In genomic region chr5:26903786-26904185, GRCm38 (mm10) we compare ENCODE assay signal across 8 mouse cellular contexts.
DNase-seq lines count a peak whose midpoint lies in the region; ATAC-seq and TF ChIP-seq lines count a peak whose summit lies in the region.

No protein-coding gene starts in this region.

- no peaks in the 10 kb centered on the region; the same call in 1 of the 2 replicates for H3K27me3 ChIP-seq in heart, adult 2 months (ENCODE audit: control insufficient read depth, insufficient read depth, low read length)
- H3K27me3 ChIP-seq in embryonic facial prominence, embryonic 15.5 days: 0 out of 2 replicates have a peak, but pooled peaks cover 5% of the 10 kb centered on the region
- no peaks in the 10 kb centered on the region; the same call in 1 of the 2 replicates for H3K27me3 ChIP-seq in intestine, embryonic 16.5 days (replicated peaks; ENCODE audit: control insufficient read depth, insufficient read depth, low read length)
- no peaks in the 10 kb centered on the region; the same call in 1 of the 2 replicates for H3K27me3 ChIP-seq in midbrain, embryonic 12.5 days
- no peaks in the 10 kb centered on the region for H3K27me3 ChIP-seq in thymus, adult 2 months (ENCODE audit: control insufficient read depth, insufficient read depth, low read length)

- no peak for TF ChIP-seq EP300 in heart, adult 2 months (IDR thresholded peaks at IDR 0.05; ENCODE audit: insufficient read depth, low read depth, low read length)

- peak overlapping the region; percentile 53; the same call in 1 of the 2 replicates for H3K4me2 ChIP-seq in embryonic facial prominence, embryonic 15.5 days (replicated peaks)
- peak overlapping the region; percentile 69; the same call in 1 of the 2 replicates for H3K4me2 ChIP-seq in intestine, embryonic 16.5 days (ENCODE audit: low read depth, low read length)
- peak overlapping the region; percentile 72 for H3K4me2 ChIP-seq in midbrain, embryonic 12.5 days (replicated peaks)

- TF ChIP-seq CTCF in heart, adult 2 months (IDR thresholded peaks at IDR 0.05): peak; percentile 24; the same call in 1 of the 2 replicates
- no peak for TF ChIP-seq CTCF in thymus, adult 2 months (IDR thresholded peaks at IDR 0.05; ENCODE audit: borderline replicate concordance, control insufficient read depth, extremely low read depth, insufficient read depth, low read length, poor library complexity)

- no peaks in the 10 kb centered on the region for H3K36me3 ChIP-seq in heart, adult 2 months (ENCODE audit: control insufficient read depth, insufficient read depth, low read length)
- H3K36me3 ChIP-seq in embryonic facial prominence, embryonic 15.5 days: no peaks in the 10 kb centered on the region
- H3K36me3 ChIP-seq in intestine, embryonic 16.5 days (ENCODE audit: control insufficient read depth, insufficient read depth, low read length): no peaks in the 10 kb centered on the region
- no peaks in the 10 kb centered on the region for H3K36me3 ChIP-seq in midbrain, embryonic 12.5 days
- no peaks in the 10 kb centered on the region for H3K36me3 ChIP-seq in thymus, adult 2 months (ENCODE audit: control insufficient read depth, insufficient read depth, low read length)

- no peak overlapping the region for H3K9ac ChIP-seq in heart, adult 2 months (ENCODE audit: low read depth, low read length)
- no peak overlapping the region for H3K9ac ChIP-seq in embryonic facial prominence, embryonic 15.5 days
- H3K9ac ChIP-seq in intestine, embryonic 16.5 days (ENCODE audit: low read depth, low read length): no peak overlapping the region
- H3K9ac ChIP-seq in midbrain, embryonic 12.5 days (replicated peaks): no peak overlapping the region

- no peaks in the 10 kb centered on the region for H3K4me1 ChIP-seq in heart, adult 2 months (ENCODE audit: control insufficient read depth, insufficient read depth, low read length)
- H3K4me1 ChIP-seq in embryonic facial prominence, embryonic 15.5 days: peaks cover 12% of the 10 kb centered on the region
- 0 out of 2 replicates have a peak, but pooled peaks cover 3% of the 10 kb centered on the region for H3K4me1 ChIP-seq in intestine, embryonic 16.5 days (ENCODE audit: control insufficient read depth, insufficient read depth, low read length)
- peaks cover 10% of the 10 kb centered on the region for H3K4me1 ChIP-seq in midbrain, embryonic 12.5 days
- no peaks in the 10 kb centered on the region for H3K4me1 ChIP-seq in thymus, adult 2 months (replicated peaks; ENCODE audit: control insufficient read depth, insufficient read depth, low read length)

- no peak overlapping the region for H3K27ac ChIP-seq in heart, adult 2 months
- H3K27ac ChIP-seq in embryonic facial prominence, embryonic 15.5 days (replicated peaks): no peak overlapping the region
- H3K27ac ChIP-seq in intestine, embryonic 16.5 days (ENCODE audit: low read length): 0 out of 2 replicates have a peak overlapping the region, but pooled peaks have one; percentile 7
- H3K27ac ChIP-seq in midbrain, embryonic 12.5 days (replicated peaks): peak overlapping the region; percentile 74; the same call in 1 of the 2 replicates
- no peak overlapping the region for H3K27ac ChIP-seq in thymus, adult 2 months (ENCODE audit: control insufficient read depth, insufficient read depth, low read length)

- no peak for TF ChIP-seq POLR2A in heart, adult 2 months (IDR thresholded peaks at IDR 0.05; ENCODE audit: insufficient read depth, low read depth, low read length)
- no peak for TF ChIP-seq POLR2A in thymus, adult 2 months (IDR thresholded peaks at IDR 0.05; ENCODE audit: control insufficient read depth, extremely low read depth, insufficient read depth, low read length, poor library complexity)

- H3K4me3 ChIP-seq in heart, adult 2 months: no peak overlapping the region
- H3K4me3 ChIP-seq in embryonic facial prominence, embryonic 15.5 days (replicated peaks): no peak overlapping the region
- H3K4me3 ChIP-seq in intestine, embryonic 16.5 days (ENCODE audit: low read length): no peak overlapping the region
- peak overlapping the region; percentile 49 for H3K4me3 ChIP-seq in midbrain, embryonic 12.5 days
- H3K4me3 ChIP-seq in thymus, adult 2 months (ENCODE audit: control insufficient read depth, insufficient read depth, low read length): no peak overlapping the region

- no peaks in the 10 kb centered on the region for H3K9me3 ChIP-seq in embryonic facial prominence, embryonic 15.5 days (replicated peaks)
- no peaks in the 10 kb centered on the region for H3K9me3 ChIP-seq in intestine, embryonic 16.5 days (ENCODE audit: control insufficient read depth, low read length)
- H3K9me3 ChIP-seq in midbrain, embryonic 12.5 days: no peaks in the 10 kb centered on the region

- intact Hi-C loops in heart, adult 2 months (cut with DNase I): no loop called here

- WGBS in heart, adult 2 months: 7% methylated on average over 9 of the region's 9 CpGs
- 6% methylated on average over 9 of the region's 9 CpGs for WGBS in embryonic facial prominence, embryonic 15.5 days
- WGBS in intestine, embryonic 16.5 days: 13% methylated on average over 9 of the region's 9 CpGs
- WGBS in midbrain, embryonic 12.5 days: 2% methylated on average over 9 of the region's 9 CpGs
- WGBS in thymus, adult 2 months: 11% methylated on average over 9 of the region's 9 CpGs

- DNase-seq in heart, adult 2 months: no peak
- no peak for DNase-seq in heart, postnatal 4 days
- DNase-seq in WW6 (ENCODE audit: low read depth, low spot score): peak; percentile 38
- DNase-seq in thymus, adult 2 months: no peak
- DNase-seq in natural killer cell, adult 2 months (ENCODE audit: low spot score in 2 of 2): no peak

- H3K79me2 ChIP-seq in heart, adult 2 months (replicated peaks; ENCODE audit: control insufficient read depth, insufficient read depth, low read length): no peaks in the 10 kb centered on the region

- ATAC-seq in embryonic facial prominence, embryonic 15.5 days (ENCODE audit: insufficient number of reproducible peaks, low FRiP score, low TSS enrichment, low read depth): no peak
- ATAC-seq in intestine, embryonic 16.5 days: peak; percentile 31; the same call in 1 of the 2 replicates
- no peak; the same call in 1 of the 2 replicates for ATAC-seq in midbrain, embryonic 12.5 days (ENCODE audit: low FRiP score, low read depth)

Comparison
In these comparisons a context has a peak if more than half of its experiments do, and no peak if none do; other contexts are left out.
1. H3K27ac ChIP-seq: peak in intestine, embryonic 16.5 days (single experiment) and midbrain, embryonic 12.5 days (single experiment); none in heart, adult 2 months (single experiment), embryonic facial prominence, embryonic 15.5 days (single experiment) and thymus, adult 2 months (single experiment).
2. Peak in every context shown above with its lines, with median percentiles within 50 percentile points of each other: H3K4me2 ChIP-seq.